Mouse (Mus musculus): ENCODE results near the gene Dusp1. TPM values are rescaled to one million over a fixed set of nuclear protein-coding genes. Genes with fewer than 3 reads are reported as not detected.

The Dusp1 gene
- total RNA-seq, 2 experiments from 2014 or later: 25.0 to 66.5 TPM

- intact Hi-C loops (cut with DNase I): no loop called here
- DNase-seq (ENCODE audit: low spot score in 2 of 2): no peak
These were observed 26.1 kb upstream of the Dusp1 start for GRCm38 (mm10) chr17:26587961-26588487.

GRCm38 (mm10) chr17:26584558-26585136 lies 22.7 kb upstream of the Dusp1 start:
- intact Hi-C loops (cut with DNase I): no loop called here
- no peak for DNase-seq (ENCODE audit: low spot score in 2 of 2)

GRCm38 (mm10) chr17:26584063-26584462 lies 22.1 kb upstream of the Dusp1 start:
- intact Hi-C loops (cut with DNase I): no loop called here
- no peak for DNase-seq (ENCODE audit: low spot score in 2 of 2)

GRCm38 (mm10) chr17:26583606-26584005 lies 21.7 kb upstream of the Dusp1 start:
- DNase-seq (ENCODE audit: low spot score in 2 of 2): no peak
- intact Hi-C loops (cut with DNase I): no loop called here

- no peak for DNase-seq (ENCODE audit: low spot score in 2 of 2)
- intact Hi-C loops (cut with DNase I): no loop called here
These were observed 21.1 kb upstream of the Dusp1 start for GRCm38 (mm10) chr17:26583056-26583455.

GRCm38 (mm10) chr17:26582297-26582696 lies 20.4 kb upstream of the Dusp1 start:
- no peak for DNase-seq (ENCODE audit: low spot score in 2 of 2)
- intact Hi-C loops (cut with DNase I): no loop called here

- intact Hi-C loops (cut with DNase I): no loop called here
- DNase-seq (ENCODE audit: low spot score in 2 of 2): no peak
These were observed 19.0 kb upstream of the Dusp1 start for GRCm38 (mm10) chr17:26580873-26581401.

- intact Hi-C loops (cut with DNase I): loop anchor here (5.0 kb wide), 2 partner anchors 53 to 72 kb away; no protein-coding TSS in a partner anchor
- no peak for DNase-seq (ENCODE audit: low spot score in 2 of 2)
These were observed 17.5 kb upstream of the Dusp1 start for GRCm38 (mm10) chr17:26579396-26579795.

- DNase-seq (ENCODE audit: low spot score in 2 of 2): no peak
- intact Hi-C loops (cut with DNase I): loop anchor here (5.0 kb wide), 2 partner anchors 54 to 71 kb away; no protein-coding TSS in a partner anchor
These were observed 16.8 kb upstream of the Dusp1 start for GRCm38 (mm10) chr17:26578771-26579170.

- DNase-seq (ENCODE audit: low spot score in 2 of 2): no peak
- intact Hi-C loops (cut with DNase I): loop anchor here (5.0 kb wide), 2 partner anchors 54 to 71 kb away; no protein-coding TSS in a partner anchor
These were observed 16.2 kb upstream of the Dusp1 start for GRCm38 (mm10) chr17:26578162-26578561.

GRCm38 (mm10) chr17:26577309-26577708 lies 15.4 kb upstream of the Dusp1 start:
- no peak for DNase-seq (ENCODE audit: low spot score in 2 of 2)

GRCm38 (mm10) chr17:26576833-26577232 lies 14.9 kb upstream of the Dusp1 start:
- intact Hi-C loops (cut with DNase I): loop anchor here (5.0 kb wide), 2 partner anchors 55 to 70 kb away; no protein-coding TSS in a partner anchor
- no peak for DNase-seq (ENCODE audit: low spot score in 2 of 2)

More at GRCm38 (mm10) chr17:26577309-26577708, 15.4 kb upstream of the Dusp1 start:
- intact Hi-C loops (cut with DNase I): loop anchor here (5.0 kb wide), 2 partner anchors 55 to 70 kb away; no protein-coding TSS in a partner anchor

GRCm38 (mm10) chr17:26575786-26576690 lies 14.1 kb upstream of the Dusp1 start:
- intact Hi-C loops (cut with DNase I): loop anchor here (5.0 kb wide), 2 partner anchors 56 to 69 kb away; no protein-coding TSS in a partner anchor
- peak; percentile 62 to 71 for DNase-seq (ENCODE audit: low spot score in 2 of 2)

GRCm38 (mm10) chr17:26574701-26575100 lies 12.8 kb upstream of the Dusp1 start:
- DNase-seq (ENCODE audit: low spot score in 2 of 2): no peak
- intact Hi-C loops (cut with DNase I): loop anchor here (5.0 kb wide), 2 partner anchors 58 to 67 kb away; no protein-coding TSS in a partner anchor

GRCm38 (mm10) chr17:26574118-26574517 lies 12.2 kb upstream of the Dusp1 start:
- intact Hi-C loops (cut with DNase I): no loop called here
- DNase-seq (ENCODE audit: low spot score in 2 of 2): no peak

GRCm38 (mm10) chr17:26572265-26572664 lies 10.3 kb upstream of the Dusp1 start:
- intact Hi-C loops (cut with DNase I): no loop called here
- DNase-seq (ENCODE audit: low spot score in 2 of 2): no peak

- DNase-seq (ENCODE audit: low spot score in 2 of 2): no peak
- intact Hi-C loops (cut with DNase I): no loop called here
These were observed 9.4 kb upstream of the Dusp1 start for GRCm38 (mm10) chr17:26571377-26571776.

- DNase-seq (ENCODE audit: low spot score in 2 of 2): no peak
- intact Hi-C loops (cut with DNase I): no loop called here
These were observed 8.8 kb upstream of the Dusp1 start for GRCm38 (mm10) chr17:26570651-26571118.

- no peak for DNase-seq (ENCODE audit: low spot score in 2 of 2)
- intact Hi-C loops (cut with DNase I): no loop called here
These were observed 7.8 kb upstream of the Dusp1 start for GRCm38 (mm10) chr17:26569594-26570350.
